Mouse (Mus musculus) MEL (cell line): ENCODE data around the gene Kdm3a.

Experiments used
- CTCF ChIP-seq, 3 experiments: IDR thresholded peaks in 2 of 3; conservative IDR thresholded peaks in 1 of 3; 2 replicates each; pipeline ENCODE4 v1.5.1; 2011 to 2012; ENCODE audit warnings: low read length in 3 of 3, low read depth in 2 of 3, mild to moderate bottlenecking in 2 of 3, improper control_type of control experiment in 1 of 3, inconsistent platforms in 1 of 3, mixed read lengths in 1 of 3, moderate library complexity in 1 of 3; ENCODE audit not compliant: control insufficient read depth in 1 of 3, insufficient read depth in 1 of 3, poor library complexity in 1 of 3, severe bottlenecking in 1 of 3
- MAFK ChIP-seq: IDR thresholded peaks from 2 replicates; pipeline ENCODE4 v1.6.1; 2011; ENCODE audit warnings: low read depth, mild to moderate bottlenecking, low read length, improper control_type of control experiment, borderline replicate concordance
- RAD21 ChIP-seq: IDR thresholded peaks from 2 replicates; pipeline ENCODE4 v1.6.1; 2011; ENCODE audit warnings: mild to moderate bottlenecking, low read depth, low read length, improper control_type of control experiment
- ZMIZ1 ChIP-seq: IDR thresholded peaks from 2 replicates; pipeline ENCODE4 v1.6.1; 2012; ENCODE audit warnings: low read depth, mild to moderate bottlenecking, inconsistent platforms, low read length, improper control_type of control experiment, moderate library complexity

- TF ChIP-seq CTCF (IDR thresholded peaks at IDR 0.05 in 2 of 3, conservative IDR thresholded peaks at IDR 0.05 in 1 of 3; ENCODE audit: control insufficient read depth in 1 of 3, insufficient read depth in 1 of 3, low read depth in 2 of 3, low read length in 3 of 3, poor library complexity in 1 of 3, severe bottlenecking in 1 of 3): no peak
- TF ChIP-seq MAFK: no peak
- TF ChIP-seq RAD21: no peak
- no peak for TF ChIP-seq ZMIZ1
Observed at GRCm38 (mm10) chr6:71575359-71575758, 57.4 kb downstream of the Kdm3a start.
